Mouse (Mus musculus) bone marrow, adult 2 months (tissue): Measurements from ENCODE around the gene Gzma.

ENCODE experiments used
- CTCF ChIP-seq: fragments of 200-500 bp; IDR thresholded peaks from 2 replicates; pipeline ENCODE4 v1.5.1; 2011; ENCODE audit warnings: low read length, control low read depth; ENCODE audit not compliant: control insufficient read depth, insufficient read depth
- POLR2A ChIP-seq: fragments of 200-500 bp; IDR thresholded peaks from 2 replicates; pipeline ENCODE4 v1.6.1; 2011; ENCODE audit warnings: low read depth, mild to moderate bottlenecking, control low read depth, low read length, borderline replicate concordance; ENCODE audit not compliant: control insufficient read depth

- TF ChIP-seq POLR2A (no peak), CTCF (no peak)
Observed at GRCm38 (mm10) chr13:113046211-113046883, 54.4 kb downstream of the Gzma start, which contains the start of gene Gpx8.
